Mouse (Mus musculus): ENCODE data around the gene Ern1.

DNA sequence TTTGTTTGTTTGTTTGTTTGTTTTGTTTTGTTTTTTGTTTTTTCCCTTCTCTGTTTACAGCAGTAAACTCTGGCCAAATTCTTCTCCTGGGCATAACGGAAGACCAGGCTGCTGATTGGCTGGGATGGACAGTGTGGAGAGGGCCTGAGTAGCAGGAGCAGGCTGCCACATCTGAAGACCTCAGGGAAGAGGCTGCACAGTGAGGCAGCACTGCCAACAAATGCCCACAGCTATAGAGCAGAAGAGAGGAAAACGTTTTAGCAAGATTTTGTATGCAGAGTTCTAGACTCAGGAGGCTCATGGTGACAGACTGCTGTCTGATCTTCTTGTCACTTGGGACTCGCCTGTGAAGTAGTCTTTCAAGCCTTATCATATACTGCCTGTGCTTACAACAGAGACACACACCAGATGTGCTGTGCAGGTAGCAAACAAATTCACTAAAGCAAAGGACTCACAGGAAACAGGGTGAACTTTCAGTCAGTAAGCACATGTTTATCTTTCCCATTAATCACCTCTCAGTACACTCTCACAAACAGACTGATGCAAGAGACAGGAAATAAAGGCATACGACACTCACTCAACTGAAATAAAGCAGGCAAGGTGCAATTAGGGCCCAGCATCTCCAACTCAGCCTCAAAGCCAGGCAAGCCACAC is 49.0 kb downstream of the Ern1 start:
- TF ChIP-seq CTCF (IDR thresholded peaks at IDR 0.05; ENCODE audit: low read depth, low read length) (no peak), POLR2A (IDR thresholded peaks at IDR 0.05; ENCODE audit: extremely low read depth, insufficient read depth, low read length) (no peak)

Measured in liver, adult 2 months (tissue).